Mouse (Mus musculus) B cell, adult (primary cell): ENCODE data around the gene Tcp10b. TPM values are rescaled to one million over a fixed set of nuclear protein-coding genes. Genes with fewer than 3 reads are reported as not detected.

Experiments
- total RNA-seq: library from RNA; stranded (reverse); gene quantifications from 4 replicates; pipeline ENCODE4 v1.2.4, GENCODE M21; 2023; ENCODE audit not compliant: inconsistent age

Tcp10b gene
- total RNA-seq = not detected in 4 replicates

GRCm38 (mm10) chr17:13060804-13061203, at the start of gene Tcp10b:
Gene Tcp10b (plus strand): TSS chr17:13061104.

DNA sequence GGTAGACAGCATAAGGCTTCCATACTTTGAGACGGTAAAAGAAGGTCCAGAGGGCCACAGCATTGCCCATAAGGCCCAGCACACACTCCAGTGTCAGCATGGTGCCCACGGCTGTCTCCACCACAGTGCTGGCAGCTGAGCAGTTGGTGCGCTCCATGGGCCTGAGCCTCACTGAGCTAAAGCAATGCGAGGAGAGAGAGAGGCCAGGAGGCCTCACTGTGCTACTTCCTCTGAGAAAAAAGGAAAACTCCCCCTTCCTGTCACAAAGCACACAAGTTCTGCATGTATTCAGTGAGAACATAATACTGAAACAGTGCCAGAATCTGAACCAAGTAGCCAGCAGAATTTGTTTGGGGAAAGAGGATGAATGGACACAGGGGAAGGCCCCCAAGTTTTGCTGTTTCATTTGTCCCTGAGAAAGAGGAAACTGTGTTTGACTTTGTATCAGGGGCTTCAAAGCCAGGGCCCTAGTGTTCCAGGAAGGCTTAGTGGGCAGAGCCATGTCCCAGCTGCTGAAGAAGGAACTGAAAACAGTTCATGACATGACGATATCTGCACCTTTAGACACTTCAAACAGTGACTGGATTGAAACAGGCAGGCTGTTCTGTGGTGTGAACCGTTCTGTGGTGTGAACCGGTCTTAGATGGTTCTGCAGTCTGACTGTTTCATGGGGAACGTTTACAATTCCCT, 8.6 kb upstream of the Tcp10b start, which contains the start of gene Gpr31b:
TSS of gene Gpr31b (minus strand) at position 173 of the 690 bp plus-strand sequence.

DNA sequence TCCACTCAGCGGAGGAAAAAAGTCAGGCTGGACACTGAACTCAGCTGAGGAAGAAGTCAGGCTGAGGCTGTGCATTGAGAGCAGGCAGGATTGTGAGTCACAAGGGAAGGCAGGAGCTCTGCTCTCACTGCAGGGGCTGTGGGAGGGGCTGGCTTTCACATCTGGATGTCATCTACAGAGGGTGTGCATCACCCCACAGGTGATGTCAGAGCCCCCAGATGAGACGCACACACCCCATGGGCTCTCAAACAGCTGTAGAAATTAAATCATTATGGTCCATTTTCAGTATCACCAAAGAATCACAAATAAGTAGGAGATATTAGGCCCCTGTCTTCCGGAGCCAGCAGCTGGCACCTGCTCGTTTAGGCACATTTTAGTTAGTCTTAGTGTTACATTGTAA, 70.8 kb downstream of the Tcp10b start, which contains the start of gene Unc93a:
TSS of gene Unc93a (minus strand) at position 101 of the 400 bp plus-strand sequence.

Other genes starting within 250 kb of the Tcp10b start
- gene Mas1, start 193.0 kb upstream of the Tcp10b start, total RNA-seq = not detected in 4 replicates
- gene Mrgprh, start 185.1 kb upstream of the Tcp10b start, total RNA-seq = not detected in 4 replicates
- gene Pnldc1, start 150.9 kb upstream of the Tcp10b start, total RNA-seq = 0.66 to 5.4 TPM (median 1.2 TPM) in 4 replicates
- 233 to 257 TPM (median 233 TPM) in 4 replicates for gene Tcp1, start 145.4 kb upstream of the Tcp10b start, total RNA-seq
- gene Mrpl18, start 144.8 kb upstream of the Tcp10b start, total RNA-seq = 31.6 to 45.1 TPM (median 34.5 TPM) in 4 replicates
- gene Acat3, start 120.5 kb upstream of the Tcp10b start, total RNA-seq = 1.1 TPM in 1 of 4 replicates, not detected in the others
- 14.8 to 18.7 TPM (median 16.9 TPM) in 4 replicates for gene Acat2, start 100.4 kb upstream of the Tcp10b start, total RNA-seq
- gene Wtap, start 66.9 kb upstream of the Tcp10b start, total RNA-seq = 98.5 to 107 TPM (median 104 TPM) in 4 replicates
- 79.9 to 96.6 TPM (median 88.0 TPM) in 4 replicates for gene Sod2, start 54.3 kb upstream of the Tcp10b start, total RNA-seq
- 0.70 TPM in 1 of 4 replicates, not detected in the others for gene Gpr31b, start 8.8 kb upstream of the Tcp10b start, total RNA-seq
- gene Unc93a, start 70.7 kb downstream of the Tcp10b start, total RNA-seq = 0.24 to 0.99 TPM (median 0.48 TPM) in 3 of 4 replicates, not detected in the other
- gene Smok2a, start 160.1 kb downstream of the Tcp10b start, total RNA-seq = not detected in 4 replicates
- gene Smok2b, start 169.2 kb downstream of the Tcp10b start, total RNA-seq = not detected in 4 replicates